Mouse (Mus musculus): Measurements from ENCODE around the gene Smarcc2.

DNA sequence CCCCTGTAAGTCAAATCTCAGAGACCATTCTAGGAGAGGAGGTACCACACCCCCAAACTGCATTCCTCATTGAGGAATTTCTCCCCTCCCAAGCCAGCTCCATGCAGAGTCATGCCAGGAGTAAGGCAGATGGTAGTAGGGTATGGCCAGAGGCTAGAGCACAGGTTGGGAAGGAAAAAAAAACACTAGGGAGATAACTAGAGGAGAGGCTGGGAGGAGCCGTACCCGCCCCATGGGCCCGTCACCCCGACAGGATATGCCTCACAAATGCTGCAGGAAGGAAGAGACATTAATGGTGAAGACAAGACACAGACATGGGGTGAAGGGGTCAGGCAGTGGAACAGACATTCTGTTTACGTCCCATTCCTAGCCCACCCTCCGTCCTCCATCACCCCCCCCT is 32.4 kb downstream of the Smarcc2 start:
- TF ChIP-seq CTCF (conservative IDR thresholded peaks at IDR 0.05; ENCODE audit: insufficient read depth, insufficient read length, low read depth, low read length) = no peak
- TF ChIP-seq POLR2A (IDR thresholded peaks at IDR 0.05; ENCODE audit: low read depth, low read length) = peak; percentile 39

Data from kidney, adult 2 months (tissue).